Mouse (Mus musculus): ENCODE measurements around the gene Tmem217.

DNA sequence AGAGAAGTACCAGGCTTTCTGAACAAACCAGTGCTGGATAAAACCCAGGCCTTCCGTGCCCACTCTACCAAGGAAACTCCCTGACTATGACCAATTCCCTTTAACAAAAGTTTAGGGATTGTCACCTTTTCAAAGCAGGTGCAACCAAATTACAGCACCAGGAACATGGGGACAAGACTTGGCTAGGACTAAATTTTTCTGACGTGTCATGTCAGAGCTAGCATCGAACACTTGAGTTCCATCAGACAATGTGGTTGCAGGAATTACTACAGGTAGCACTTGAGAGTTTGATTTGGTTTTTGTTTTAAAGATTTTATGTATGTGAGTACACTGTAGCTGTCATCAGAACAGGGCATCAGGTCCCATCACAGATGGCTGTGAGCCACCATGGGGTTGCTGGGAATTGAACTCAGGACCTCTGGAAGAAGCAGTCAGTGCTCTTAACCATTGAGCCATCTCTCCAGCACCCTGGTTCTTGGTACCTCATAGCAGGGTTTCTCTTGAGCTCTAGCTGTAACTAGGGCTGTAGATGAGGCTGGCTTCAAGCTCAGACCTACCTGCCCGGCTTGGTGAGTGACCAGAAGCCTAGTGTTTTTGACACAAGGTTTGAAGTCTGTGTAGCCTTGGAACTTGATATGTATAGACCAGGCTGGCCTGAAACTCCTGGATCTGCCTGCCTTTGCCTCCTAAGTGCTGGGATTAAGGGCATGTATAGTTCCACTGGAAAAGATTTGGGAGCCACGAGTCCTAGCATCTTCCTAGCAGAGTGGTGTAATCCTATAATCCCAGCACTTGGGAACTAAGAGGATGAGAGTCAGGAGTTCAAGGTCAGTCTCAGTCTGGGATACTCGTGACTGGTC lies 55.7 kb downstream of the Tmem217 start:
- no peak for TF ChIP-seq CTCF (IDR thresholded peaks at IDR 0.05; ENCODE audit: borderline replicate concordance, insufficient read depth, low read length)
- TF ChIP-seq POLR2A (IDR thresholded peaks at IDR 0.05; ENCODE audit: low read depth, low read length), result no peak
